Mouse (Mus musculus) heart, embryonic 12.5 days (tissue): ENCODE measurements around the gene E130114P18Rik. TPM values are rescaled to one million over a fixed set of nuclear protein-coding genes. Genes with fewer than 3 reads are reported as not detected.
A peak's percentile ranks its signal among the peaks of the same experiment; 100 is the strongest.

Experiments
- ATAC-seq: fragments of 200-750 bp; cut with Nextera tagmentation; 2 replicates; pipeline ENCODE4 v1.8.0; 2017; ENCODE audit warnings: moderate TSS enrichment, moderate library complexity; ENCODE audit not compliant: insufficient number of reproducible peaks, low FRiP score
- H3K27ac ChIP-seq: fragments of 300-500 bp; sonication (generic); 2 replicates; pipeline ENCODE4 v1.5.1; 2016; ENCODE audit warnings: mild to moderate bottlenecking, moderate library complexity; ENCODE audit not compliant: poor library complexity, severe bottlenecking
- H3K27me3 ChIP-seq: fragments of 300-500 bp; sonication (generic); replicated peaks from 2 replicates; pipeline ENCODE4 v1.6.1; 2016; ENCODE audit warnings: mild to moderate bottlenecking, moderate library complexity
- H3K36me3 ChIP-seq: fragments of 300-500 bp; sonication (generic); 2 replicates; pipeline ENCODE4 v1.6.1; 2016; ENCODE audit warnings: mild to moderate bottlenecking, moderate library complexity
- H3K4me1 ChIP-seq: fragments of 300-500 bp; sonication (generic); replicated peaks from 2 replicates; pipeline ENCODE4 v1.6.1; 2016; ENCODE audit warnings: mild to moderate bottlenecking
- H3K4me2 ChIP-seq: fragments of 300-500 bp; sonication (generic); 2 replicates; pipeline ENCODE4 v1.6.1; 2016; ENCODE audit warnings: mild to moderate bottlenecking, moderate library complexity
- H3K4me3 ChIP-seq: fragments of 300-500 bp; sonication (generic); 2 replicates; pipeline ENCODE4 v1.5.1; 2016; ENCODE audit warnings: mild to moderate bottlenecking
- H3K9ac ChIP-seq: fragments of 300-500 bp; sonication (generic); 2 replicates; pipeline ENCODE4 v1.6.1; 2016; ENCODE audit warnings: mild to moderate bottlenecking, moderate library complexity
- H3K9me3 ChIP-seq: fragments of 300-500 bp; sonication (generic); replicated peaks from 2 replicates; pipeline ENCODE4 v1.6.1; 2016; ENCODE audit warnings: mild to moderate bottlenecking, moderate library complexity
- WGBS: fragments of 180-500 bp; shearing (Covaris S2); methylation state at CpG from one replicate; pipeline ENCODE4 v1.1.7; 2016; 5-methylcytosine and 5-hydroxymethylcytosine counted together
- polyA plus RNA-seq: library from polyadenylated mRNA; unstranded; fragments of >200 nt; fragmentation: Nextera tagmentation; extraction: Ambion mirVana; gene quantifications from 2 replicates; pipeline ENCODE4 v1.2.1, GENCODE M21; 2016

E130114P18Rik gene
- polyA plus RNA-seq, 1 experiment from 2014 or later = 0.74 TPM

GRCm38 (mm10) chr4:97783073-97783879 is 5.4 kb upstream of the E130114P18Rik start:
- WGBS = 89% methylated on average over 26 of the region's 26 CpGs

GRCm38 (mm10) chr4:97782497-97782896 is 4.6 kb upstream of the E130114P18Rik start:
- WGBS = 88% methylated on average over 6 of the region's 6 CpGs
- Histone ChIP-seq H3K4me3 (no peak overlapping the region), H3K27me3 (no peaks in the 10 kb centered on the region), H3K9ac (no peak overlapping the region), H3K36me3 (peaks cover 35% of the 10 kb centered on the region), H3K4me2 (no peak overlapping the region), H3K27ac (no peak overlapping the region), H3K9me3 (no peaks in the 10 kb centered on the region), H3K4me1 (peaks cover 4% of the 10 kb centered on the region; the same call in 1 of the 2 replicates)
- no peak for ATAC-seq

More at GRCm38 (mm10) chr4:97783073-97783879, 5.4 kb upstream of the E130114P18Rik start:
- peaks cover 37% of the 10 kb centered on the region for H3K36me3 ChIP-seq
- H3K4me2 ChIP-seq = no peak overlapping the region
- H3K27me3 ChIP-seq = no peaks in the 10 kb centered on the region
- H3K4me1 ChIP-seq = peaks cover 6% of the 10 kb centered on the region; the same call in 1 of the 2 replicates
- H3K4me3 ChIP-seq = no peak overlapping the region
- no peak overlapping the region for H3K27ac ChIP-seq
- H3K9ac ChIP-seq = no peak overlapping the region
- H3K9me3 ChIP-seq = no peaks in the 10 kb centered on the region
- no peak for ATAC-seq

- Histone ChIP-seq H3K27ac (no peak overlapping the region), H3K36me3 (peaks cover 31% of the 10 kb centered on the region)
- 76% methylated on average over 3 of the region's 3 CpGs for WGBS
These were observed 4.2 kb upstream of the E130114P18Rik start for GRCm38 (mm10) chr4:97782069-97782468.

GRCm38 (mm10) chr4:97780666-97781435 is 3.0 kb upstream of the E130114P18Rik start:
- ATAC-seq = no peak
- no peaks in the 10 kb centered on the region for H3K9me3 ChIP-seq
- no peak overlapping the region for H3K4me3 ChIP-seq
- WGBS = 76% methylated on average over 7 of the region's 7 CpGs
- no peaks in the 10 kb centered on the region for H3K4me1 ChIP-seq
- no peak overlapping the region for H3K4me2 ChIP-seq
- no peak overlapping the region for H3K9ac ChIP-seq
- H3K36me3 ChIP-seq = peaks cover 30% of the 10 kb centered on the region
- H3K27me3 ChIP-seq = no peaks in the 10 kb centered on the region
- no peak overlapping the region for H3K27ac ChIP-seq

More at GRCm38 (mm10) chr4:97782069-97782468, 4.2 kb upstream of the E130114P18Rik start:
- Histone ChIP-seq H3K4me2 (no peak overlapping the region), H3K4me1 (0 out of 2 replicates have a peak, but pooled peaks cover 3% of the 10 kb centered on the region), H3K4me3 (no peak overlapping the region), H3K27me3 (no peaks in the 10 kb centered on the region), H3K9ac (no peak overlapping the region), H3K9me3 (no peaks in the 10 kb centered on the region)
- ATAC-seq = no peak

- H3K27ac ChIP-seq = peak overlapping the region; percentile 97
- no peak for ATAC-seq
- H3K9me3 ChIP-seq = no peaks in the 10 kb centered on the region
- no peaks in the 10 kb centered on the region for H3K27me3 ChIP-seq
- peak overlapping the region; percentile 98 for H3K4me3 ChIP-seq
- WGBS = 44% methylated on average over 7 of the region's 7 CpGs
- peak overlapping the region; percentile 85 for H3K4me2 ChIP-seq
- peak overlapping the region; percentile 100 for H3K9ac ChIP-seq
- peaks cover 22% of the 10 kb centered on the region for H3K36me3 ChIP-seq
- no peaks in the 10 kb centered on the region for H3K4me1 ChIP-seq
These were observed 2.1 kb upstream of the E130114P18Rik start for GRCm38 (mm10) chr4:97780024-97780423.

- Histone ChIP-seq H3K4me1 (peaks cover 4% of the 10 kb centered on the region), H3K36me3 (peaks cover 16% of the 10 kb centered on the region), H3K4me3 (peak overlapping the region; percentile 98), H3K9me3 (no peaks in the 10 kb centered on the region), H3K9ac (peak overlapping the region; percentile 100), H3K27ac (peak overlapping the region; percentile 97), H3K27me3 (no peaks in the 10 kb centered on the region), H3K4me2 (peak overlapping the region; percentile 85)
- WGBS = 11% methylated on average over 18 of the region's 18 CpGs
- no peak for ATAC-seq
These were observed 1.4 kb upstream of the E130114P18Rik start for GRCm38 (mm10) chr4:97779003-97779930.

- H3K36me3 ChIP-seq = peaks cover 7% of the 10 kb centered on the region
- 0% methylated on average over 66 of the region's 94 CpGs for WGBS
- H3K4me2 ChIP-seq = peak overlapping the region; percentile 85
- H3K9me3 ChIP-seq = no peaks in the 10 kb centered on the region
- H3K9ac ChIP-seq = peak overlapping the region; percentile 100
- H3K4me1 ChIP-seq = peaks cover 12% of the 10 kb centered on the region
- H3K27ac ChIP-seq = peak overlapping the region; percentile 97
- no peaks in the 10 kb centered on the region for H3K27me3 ChIP-seq
- peak overlapping the region; percentile 98 for H3K4me3 ChIP-seq
- ATAC-seq = no peak
These were observed 529 bp upstream of the E130114P18Rik start for GRCm38 (mm10) chr4:97778211-97779002.

- peak; percentile 44 for ATAC-seq
- peak overlapping the region; percentile 85 for H3K4me2 ChIP-seq
- peaks cover 13% of the 10 kb centered on the region for H3K4me1 ChIP-seq
- WGBS = under 1% methylated on average over 61 of the region's 77 CpGs
- no peaks in the 10 kb centered on the region for H3K36me3 ChIP-seq
- peak overlapping the region; percentile 97 for H3K27ac ChIP-seq
- no peaks in the 10 kb centered on the region for H3K27me3 ChIP-seq
- peak overlapping the region; percentile 100 for H3K9ac ChIP-seq
- H3K9me3 ChIP-seq = no peaks in the 10 kb centered on the region
- H3K4me3 ChIP-seq = peak overlapping the region; percentile 98
These were observed 685 bp downstream of the E130114P18Rik start for GRCm38 (mm10) chr4:97777081-97777705.

GRCm38 (mm10) chr4:97776388-97777080 is 1.3 kb downstream of the E130114P18Rik start:
- peak overlapping the region; percentile 98 for H3K4me3 ChIP-seq
- peak overlapping the region; percentile 85 for H3K4me2 ChIP-seq
- 1% methylated on average over 10 of the region's 10 CpGs for WGBS

More at GRCm38 (mm10) chr4:97776388-97777080, 1.3 kb downstream of the E130114P18Rik start:
- H3K36me3 ChIP-seq = no peaks in the 10 kb centered on the region
- H3K27ac ChIP-seq = peak overlapping the region; percentile 97
- H3K4me1 ChIP-seq = peaks cover 13% of the 10 kb centered on the region
- H3K9ac ChIP-seq = peak overlapping the region; percentile 100
- ATAC-seq = no peak
- no peaks in the 10 kb centered on the region for H3K27me3 ChIP-seq
- H3K9me3 ChIP-seq = no peaks in the 10 kb centered on the region
